Mouse (Mus musculus): ENCODE data around the gene Rffl. TPM values are rescaled to one million over a fixed set of nuclear protein-coding genes. Genes with fewer than 3 reads are reported as not detected.
A peak's percentile ranks its signal among the peaks of the same experiment; 100 is the strongest.

The Rffl gene
- total RNA-seq, 2 experiments from 2014 or later: 11.0 to 11.7 TPM

- DNase-seq (ENCODE audit: low spot score in 2 of 2): peak; percentile 92 to 95
These were observed 89.8 kb downstream of the Rffl start, which contains the start of gene Lig3 for GRCm38 (mm10) chr11:82780983-82781903. Gene Lig3 (plus strand): TSS chr11:82781108.

- DNase-seq (ENCODE audit: low spot score in 2 of 2): no peak
These were observed 90.9 kb downstream of the Rffl start for GRCm38 (mm10) chr11:82780134-82780533.

GRCm38 (mm10) chr11:82764438-82764924 is 106.5 kb downstream of the Rffl start:
- DNase-seq (ENCODE audit: low spot score in 2 of 2): no peak

- peak; percentile 92 to 94 for DNase-seq (ENCODE audit: low spot score in 2 of 2)
These were observed 107.1 kb downstream of the Rffl start, which contains the start of the genes Cct6b and Zfp830 for GRCm38 (mm10) chr11:82763742-82764437. Gene Cct6b (minus strand): TSS chr11:82764321. Gene Zfp830 (plus strand): TSS chr11:82764345.

- no peak for DNase-seq (ENCODE audit: low spot score in 2 of 2)
These were observed 107.7 kb downstream of the Rffl start for GRCm38 (mm10) chr11:82763261-82763660.

- no peak for DNase-seq (ENCODE audit: low spot score in 2 of 2)
These were observed 108.7 kb downstream of the Rffl start for GRCm38 (mm10) chr11:82762286-82762829.

GRCm38 (mm10) chr11:82755919-82756318 is 115.1 kb downstream of the Rffl start:
- no peak for DNase-seq (ENCODE audit: low spot score in 2 of 2)

Other genes starting within 250 kb of the Rffl start
- gene Cct6b, start 106.9 kb downstream of the Rffl start, total RNA-seq (2021): under 1 TPM in 1 of 2 experiments, not detected in 1; 0.78 TPM
- gene Zfp830, start 106.9 kb downstream of the Rffl start, total RNA-seq (2021): 10 to 100 TPM; 14.6 to 17.1 TPM
- gene Lig3, start 90.1 kb downstream of the Rffl start, total RNA-seq (2021): 10 to 100 TPM; 27.1 to 27.8 TPM
- 10 to 100 TPM; 12.5 to 13.2 TPM for gene Rad51d, start 19.4 kb upstream of the Rffl start, total RNA-seq (2021)
- not detected for gene Fndc8, start 20.9 kb upstream of the Rffl start, total RNA-seq (2021)
- gene Nle1, start 37.2 kb upstream of the Rffl start, total RNA-seq (2021): 10 to 100 TPM; 34.4 to 35.1 TPM
- 1 to 10 TPM; 4.0 to 5.8 TPM for gene Unc45b, start 39.3 kb upstream of the Rffl start, total RNA-seq (2021)
- gene Slfn5, start 80.1 kb upstream of the Rffl start, total RNA-seq (2021): 1 to 10 TPM; 3.2 to 4.6 TPM
- under 1 TPM; 0.72 to 0.81 TPM for gene Slfn9, start 120.6 kb upstream of the Rffl start, total RNA-seq (2021)
- under 1 TPM; 0.57 to 0.58 TPM for gene Slfn8, start 149.6 kb upstream of the Rffl start, total RNA-seq (2021)
- under 1 TPM; 0.31 to 0.51 TPM for gene Slfn2, start 193.9 kb upstream of the Rffl start, total RNA-seq (2021)
- gene Slfn1, start 245.6 kb upstream of the Rffl start, total RNA-seq (2021): not detected

Measured in layer of hippocampus, postnatal 14 days (tissue).